Mouse (Mus musculus) B cell, adult 2 months (primary cell): ENCODE results near the gene Hydin.

Source experiments
- DNase-seq, 2 experiments: peaks; one replicate each; pipeline ENCODE4 v3.0.0; 2022

Hydin gene

GRCm38 (mm10) chr8:110643177-110643576 lies 376.4 kb downstream of the Hydin start:
- DNase-seq, result no peak

GRCm38 (mm10) chr8:110644422-110644821 lies 377.6 kb downstream of the Hydin start:
- DNase-seq, result no peak

GRCm38 (mm10) chr8:110644901-110645300 lies 378.1 kb downstream of the Hydin start:
- no peak for DNase-seq

GRCm38 (mm10) chr8:110645340-110645739 lies 378.6 kb downstream of the Hydin start:
- DNase-seq, result no peak

GRCm38 (mm10) chr8:110646064-110646463 lies 379.3 kb downstream of the Hydin start:
- peak; percentile 37 to 38 for DNase-seq

- DNase-seq, result no peak
Observed at GRCm38 (mm10) chr8:110648577-110648976, 381.8 kb downstream of the Hydin start.

- no peak for DNase-seq
Observed at GRCm38 (mm10) chr8:110649286-110649685, 382.5 kb downstream of the Hydin start.

- no peak for DNase-seq
Observed at GRCm38 (mm10) chr8:110650838-110651237, 384.1 kb downstream of the Hydin start.

- DNase-seq, result no peak
Observed at GRCm38 (mm10) chr8:110651847-110652246, 385.1 kb downstream of the Hydin start.

GRCm38 (mm10) chr8:110654075-110655060 lies 387.6 kb downstream of the Hydin start:
- DNase-seq, result no peak

- DNase-seq, result no peak
Observed at GRCm38 (mm10) chr8:110655827-110656226, 389.1 kb downstream of the Hydin start.

- no peak for DNase-seq
Observed at GRCm38 (mm10) chr8:110657661-110658060, 390.9 kb downstream of the Hydin start.
